Mouse (Mus musculus): Measurements from ENCODE around the gene Cept1. TPM values are rescaled to one million over a fixed set of nuclear protein-coding genes. Genes with fewer than 3 reads are reported as not detected.

Gene Cept1
- polyA plus RNA-seq, 1 experiment from 2014 or later, result 45.6 TPM

- Histone ChIP-seq H3K27me3 (ENCODE audit: control insufficient read depth, insufficient read depth, low read length) (0 out of 2 replicates have a peak, but pooled peaks cover 2% of the 10 kb centered on the region), H3K9ac (replicated peaks; ENCODE audit: low read depth, low read length) (no peak overlapping the region), H3K4me3 (ENCODE audit: low read depth, low read length) (no peak overlapping the region), H3K27ac (ENCODE audit: low read depth, low read length) (no peak overlapping the region), H3K9me3 (ENCODE audit: control insufficient read depth, low read length) (no peaks in the 10 kb centered on the region), H3K36me3 (ENCODE audit: control insufficient read depth, insufficient read depth, low read length) (no peaks in the 10 kb centered on the region), H3K4me1 (ENCODE audit: control insufficient read depth, insufficient read depth, low read length) (peaks cover 2% of the 10 kb centered on the region; the same call in 1 of the 2 replicates), H3K4me2 (ENCODE audit: low read depth, low read length) (no peak overlapping the region)
- no peak for ATAC-seq (ENCODE audit: low read depth)
- 91% methylated on average over 2 of the region's 2 CpGs for WGBS
Measured at GRCm38 (mm10) chr3:106487551-106487950, 60.1 kb downstream of the Cept1 start.

- Histone ChIP-seq H3K27me3 (ENCODE audit: control insufficient read depth, insufficient read depth, low read length) (0 out of 2 replicates have a peak, but pooled peaks cover 5% of the 10 kb centered on the region), H3K4me1 (ENCODE audit: control insufficient read depth, insufficient read depth, low read length) (peaks cover 5% of the 10 kb centered on the region; the same call in 1 of the 2 replicates), H3K36me3 (ENCODE audit: control insufficient read depth, insufficient read depth, low read length) (no peaks in the 10 kb centered on the region), H3K4me2 (ENCODE audit: low read depth, low read length) (no peak overlapping the region), H3K4me3 (ENCODE audit: low read depth, low read length) (no peak overlapping the region), H3K9me3 (ENCODE audit: control insufficient read depth, low read length) (no peaks in the 10 kb centered on the region), H3K27ac (ENCODE audit: low read depth, low read length) (no peak overlapping the region), H3K9ac (replicated peaks; ENCODE audit: low read depth, low read length) (no peak overlapping the region)
- WGBS, result 70% methylated on average over 5 of the region's 5 CpGs
- no peak for ATAC-seq (ENCODE audit: low read depth)
Measured at GRCm38 (mm10) chr3:106485810-106486209, 61.8 kb downstream of the Cept1 start.

- no peak for ATAC-seq (ENCODE audit: low read depth)
- no peaks in the 10 kb centered on the region for H3K36me3 ChIP-seq (ENCODE audit: control insufficient read depth, insufficient read depth, low read length)
- WGBS, result 97% methylated on average over 3 of the region's 3 CpGs
Measured at GRCm38 (mm10) chr3:106484861-106485260, 62.7 kb downstream of the Cept1 start.

GRCm38 (mm10) chr3:106483796-106484405 is 63.7 kb downstream of the Cept1 start:
- no peak for ATAC-seq (ENCODE audit: low read depth)
- Histone ChIP-seq H3K36me3 (ENCODE audit: control insufficient read depth, insufficient read depth, low read length) (no peaks in the 10 kb centered on the region), H3K27ac (ENCODE audit: low read depth, low read length) (no peak overlapping the region), H3K4me1 (ENCODE audit: control insufficient read depth, insufficient read depth, low read length) (peaks cover 5% of the 10 kb centered on the region; the same call in 1 of the 2 replicates), H3K27me3 (ENCODE audit: control insufficient read depth, insufficient read depth, low read length) (0 out of 2 replicates have a peak, but pooled peaks cover 5% of the 10 kb centered on the region), H3K9ac (replicated peaks; ENCODE audit: low read depth, low read length) (no peak overlapping the region), H3K9me3 (ENCODE audit: control insufficient read depth, low read length) (no peaks in the 10 kb centered on the region), H3K4me3 (ENCODE audit: low read depth, low read length) (no peak overlapping the region), H3K4me2 (ENCODE audit: low read depth, low read length) (no peak overlapping the region)
- WGBS, result 82% methylated on average over 4 of the region's 4 CpGs

More at GRCm38 (mm10) chr3:106484861-106485260, 62.7 kb downstream of the Cept1 start:
- no peak overlapping the region for H3K4me2 ChIP-seq (ENCODE audit: low read depth, low read length)
- H3K4me3 ChIP-seq (ENCODE audit: low read depth, low read length), result no peak overlapping the region
- H3K9me3 ChIP-seq (ENCODE audit: control insufficient read depth, low read length), result no peaks in the 10 kb centered on the region
- H3K27me3 ChIP-seq (ENCODE audit: control insufficient read depth, insufficient read depth, low read length), result 0 out of 2 replicates have a peak, but pooled peaks cover 5% of the 10 kb centered on the region
- no peak overlapping the region for H3K9ac ChIP-seq (replicated peaks; ENCODE audit: low read depth, low read length)
- no peak overlapping the region for H3K27ac ChIP-seq (ENCODE audit: low read depth, low read length)
- peaks cover 5% of the 10 kb centered on the region; the same call in 1 of the 2 replicates for H3K4me1 ChIP-seq (ENCODE audit: control insufficient read depth, insufficient read depth, low read length)

GRCm38 (mm10) chr3:106483297-106483696 is 64.3 kb downstream of the Cept1 start:
- ATAC-seq (ENCODE audit: low read depth), result no peak
- no peaks in the 10 kb centered on the region for H3K36me3 ChIP-seq (ENCODE audit: control insufficient read depth, insufficient read depth, low read length)
- 0 out of 2 replicates have a peak, but pooled peaks cover 5% of the 10 kb centered on the region for H3K27me3 ChIP-seq (ENCODE audit: control insufficient read depth, insufficient read depth, low read length)

GRCm38 (mm10) chr3:106482281-106483081 is 65.1 kb downstream of the Cept1 start, which contains the start of gene Dennd2d:
Dennd2d (plus strand) TSS chr3:106482405.
- 3% methylated on average over 41 of the region's 44 CpGs for WGBS
- Histone ChIP-seq H3K36me3 (ENCODE audit: control insufficient read depth, insufficient read depth, low read length) (no peaks in the 10 kb centered on the region), H3K27me3 (ENCODE audit: control insufficient read depth, insufficient read depth, low read length) (0 out of 2 replicates have a peak, but pooled peaks cover 5% of the 10 kb centered on the region), H3K27ac (ENCODE audit: low read depth, low read length) (no peak within 1 kb of the TSS), H3K4me1 (ENCODE audit: control insufficient read depth, insufficient read depth, low read length) (peaks cover 5% of the 10 kb centered on the region; the same call in 1 of the 2 replicates), H3K4me3 (ENCODE audit: low read depth, low read length) (peak within 1 kb of the TSS; percentile 39), H3K9ac (replicated peaks; ENCODE audit: low read depth, low read length) (peak within 1 kb of the TSS; percentile 41), H3K4me2 (ENCODE audit: low read depth, low read length) (peak within 1 kb of the TSS; percentile 82), H3K9me3 (ENCODE audit: control insufficient read depth, low read length) (no peaks in the 10 kb centered on the region)
- ATAC-seq (ENCODE audit: low read depth), result peak; percentile 41; the same call in 1 of the 2 replicates

More at GRCm38 (mm10) chr3:106483297-106483696, 64.3 kb downstream of the Cept1 start:
- no peaks in the 10 kb centered on the region for H3K9me3 ChIP-seq (ENCODE audit: control insufficient read depth, low read length)
- H3K4me1 ChIP-seq (ENCODE audit: control insufficient read depth, insufficient read depth, low read length), result peaks cover 5% of the 10 kb centered on the region; the same call in 1 of the 2 replicates
- 76% methylated on average over 7 of the region's 7 CpGs for WGBS
- H3K4me2 ChIP-seq (ENCODE audit: low read depth, low read length), result no peak overlapping the region
- no peak overlapping the region for H3K4me3 ChIP-seq (ENCODE audit: low read depth, low read length)
- no peak overlapping the region for H3K27ac ChIP-seq (ENCODE audit: low read depth, low read length)
- no peak overlapping the region for H3K9ac ChIP-seq (replicated peaks; ENCODE audit: low read depth, low read length)

GRCm38 (mm10) chr3:106476863-106477262 is 70.7 kb downstream of the Cept1 start:
- Histone ChIP-seq H3K9ac (replicated peaks; ENCODE audit: low read depth, low read length) (no peak overlapping the region), H3K9me3 (ENCODE audit: control insufficient read depth, low read length) (no peaks in the 10 kb centered on the region)

GRCm38 (mm10) chr3:106474210-106474609 is 73.4 kb downstream of the Cept1 start:
- ATAC-seq (ENCODE audit: low read depth), result no peak
- Histone ChIP-seq H3K9ac (replicated peaks; ENCODE audit: low read depth, low read length) (no peak overlapping the region), H3K27me3 (ENCODE audit: control insufficient read depth, insufficient read depth, low read length) (no peaks in the 10 kb centered on the region), H3K4me1 (ENCODE audit: control insufficient read depth, insufficient read depth, low read length) (no peaks in the 10 kb centered on the region), H3K9me3 (ENCODE audit: control insufficient read depth, low read length) (no peaks in the 10 kb centered on the region), H3K4me2 (ENCODE audit: low read depth, low read length) (no peak overlapping the region), H3K36me3 (ENCODE audit: control insufficient read depth, insufficient read depth, low read length) (no peaks in the 10 kb centered on the region), H3K4me3 (ENCODE audit: low read depth, low read length) (no peak overlapping the region), H3K27ac (ENCODE audit: low read depth, low read length) (no peak overlapping the region)
- WGBS, result 93% methylated on average over 4 of the region's 4 CpGs

More at GRCm38 (mm10) chr3:106476863-106477262, 70.7 kb downstream of the Cept1 start:
- Histone ChIP-seq H3K36me3 (ENCODE audit: control insufficient read depth, insufficient read depth, low read length) (no peaks in the 10 kb centered on the region), H3K4me1 (ENCODE audit: control insufficient read depth, insufficient read depth, low read length) (no peaks in the 10 kb centered on the region), H3K27me3 (ENCODE audit: control insufficient read depth, insufficient read depth, low read length) (no peaks in the 10 kb centered on the region), H3K27ac (ENCODE audit: low read depth, low read length) (no peak overlapping the region), H3K4me2 (ENCODE audit: low read depth, low read length) (no peak overlapping the region), H3K4me3 (ENCODE audit: low read depth, low read length) (no peak overlapping the region)
- WGBS, result 100% methylated on average over 1 of the region's 1 CpGs
- ATAC-seq (ENCODE audit: low read depth), result no peak

Measured in neural tube, embryonic 14.5 days (tissue).